Mouse (Mus musculus) limb, embryonic 15.5 days (tissue): ENCODE results near the gene Pik3cb. TPM values are rescaled to one million over a fixed set of nuclear protein-coding genes. Genes with fewer than 3 reads are reported as not detected.

Source experiments
- ATAC-seq: fragments of 200-750 bp; cut with Nextera tagmentation; 2 replicates; pipeline ENCODE4 v1.8.0; 2017; ENCODE audit warnings: low read depth, moderate TSS enrichment; ENCODE audit not compliant: insufficient number of reproducible peaks, low FRiP score, low TSS enrichment
- H3K27ac ChIP-seq: fragments of 300-500 bp; sonication (generic); 2 replicates; pipeline ENCODE4 v1.5.1; 2015; ENCODE audit warnings: moderate library complexity, mild to moderate bottlenecking, inconsistent platforms
- H3K27me3 ChIP-seq: fragments of 300-500 bp; sonication (generic); 2 replicates; pipeline ENCODE4 v1.6.1; 2015; ENCODE audit warnings: inconsistent platforms
- H3K36me3 ChIP-seq: fragments of 300-500 bp; sonication (generic); 2 replicates; pipeline ENCODE4 v1.6.1; 2015; ENCODE audit warnings: inconsistent platforms
- H3K4me1 ChIP-seq: fragments of 300-500 bp; sonication (generic); 2 replicates; pipeline ENCODE4 v1.6.1; 2015; ENCODE audit warnings: inconsistent platforms
- H3K4me2 ChIP-seq: fragments of 300-500 bp; sonication (generic); 2 replicates; pipeline ENCODE4 v1.6.1; 2015; ENCODE audit warnings: mild to moderate bottlenecking, inconsistent platforms
- H3K4me3 ChIP-seq: fragments of 300-500 bp; sonication (generic); 2 replicates; pipeline ENCODE4 v1.5.1; 2015; ENCODE audit warnings: mild to moderate bottlenecking, inconsistent platforms
- H3K9ac ChIP-seq: fragments of 300-500 bp; sonication (generic); 2 replicates; pipeline ENCODE4 v1.6.1; 2015; ENCODE audit warnings: inconsistent platforms
- H3K9me3 ChIP-seq: fragments of 300-500 bp; sonication (generic); 2 replicates; pipeline ENCODE4 v1.6.1; 2016; ENCODE audit warnings: inconsistent platforms
- WGBS: fragments of 180-500 bp; shearing (Covaris S2); methylation state at CpG from one replicate; pipeline ENCODE4 v1.1.7; 2015; 5-methylcytosine and 5-hydroxymethylcytosine counted together
- polyA plus RNA-seq: library from polyadenylated mRNA; unstranded; fragments of >200 nt; fragmentation: Nextera tagmentation; extraction: Ambion mirVana; gene quantifications from 2 replicates; pipeline ENCODE4 v1.2.1, GENCODE M21; 2015

The Pik3cb gene
- polyA plus RNA-seq, 1 experiment from 2014 or later: 2.1 TPM

GRCm38 (mm10) chr9:99021751-99022150, 118.7 kb downstream of the Pik3cb start:
- no peaks in the 10 kb centered on the region for H3K4me1 ChIP-seq
- ATAC-seq: no peak
- H3K27ac ChIP-seq: no peak overlapping the region
- no peaks in the 10 kb centered on the region for H3K27me3 ChIP-seq
- no peaks in the 10 kb centered on the region for H3K9me3 ChIP-seq
- H3K4me2 ChIP-seq: no peak overlapping the region
- no peak overlapping the region for H3K9ac ChIP-seq
- H3K4me3 ChIP-seq: no peak overlapping the region
- WGBS: 82% methylated on average over 4 of the region's 4 CpGs
- no peaks in the 10 kb centered on the region for H3K36me3 ChIP-seq

- no peaks in the 10 kb centered on the region for H3K4me1 ChIP-seq
- H3K27me3 ChIP-seq: no peaks in the 10 kb centered on the region
- no peak for ATAC-seq
- no peaks in the 10 kb centered on the region for H3K9me3 ChIP-seq
- no peak overlapping the region for H3K4me2 ChIP-seq
- 55% methylated on average over 5 of the region's 5 CpGs for WGBS
- no peak overlapping the region for H3K27ac ChIP-seq
- no peak overlapping the region for H3K9ac ChIP-seq
- no peaks in the 10 kb centered on the region for H3K36me3 ChIP-seq
- no peak overlapping the region for H3K4me3 ChIP-seq
These were observed 119.3 kb downstream of the Pik3cb start for GRCm38 (mm10) chr9:99021166-99021565.

DNA sequence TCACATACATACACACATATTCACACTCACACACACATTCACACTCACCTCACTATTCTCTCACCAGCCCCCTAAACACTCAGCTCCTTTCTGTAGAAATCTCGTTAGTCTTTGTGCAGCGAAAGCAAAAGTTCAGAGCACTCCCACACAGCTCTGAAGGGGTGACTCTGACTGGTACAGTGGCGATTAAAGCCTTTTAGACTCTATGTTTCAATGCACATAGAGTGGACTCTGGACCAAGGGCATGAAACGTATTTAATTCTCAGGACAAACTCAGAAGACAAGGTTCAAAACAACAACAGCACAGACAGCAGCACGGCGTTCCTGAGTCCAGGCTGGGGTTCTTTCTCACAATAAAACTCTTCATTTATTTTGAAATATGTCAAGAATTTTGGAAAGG, 122.7 kb downstream of the Pik3cb start:
- ATAC-seq: no peak
- no peak overlapping the region for H3K4me3 ChIP-seq
- no peaks in the 10 kb centered on the region for H3K4me1 ChIP-seq
- no peaks in the 10 kb centered on the region for H3K27me3 ChIP-seq
- no peak overlapping the region for H3K27ac ChIP-seq
- no peak overlapping the region for H3K4me2 ChIP-seq
- H3K9me3 ChIP-seq: no peaks in the 10 kb centered on the region
- WGBS: 75% methylated on average over 6 of the region's 6 CpGs
- no peaks in the 10 kb centered on the region for H3K36me3 ChIP-seq
- H3K9ac ChIP-seq: no peak overlapping the region

GRCm38 (mm10) chr9:99016759-99017158, 123.7 kb downstream of the Pik3cb start:
- no peak overlapping the region for H3K9ac ChIP-seq
- no peaks in the 10 kb centered on the region for H3K4me1 ChIP-seq
- no peak overlapping the region for H3K4me2 ChIP-seq
- no peak for ATAC-seq
- no peaks in the 10 kb centered on the region for H3K27me3 ChIP-seq
- no peaks in the 10 kb centered on the region for H3K36me3 ChIP-seq
- H3K9me3 ChIP-seq: no peaks in the 10 kb centered on the region
- 78% methylated on average over 3 of the region's 3 CpGs for WGBS
- H3K27ac ChIP-seq: no peak overlapping the region
- H3K4me3 ChIP-seq: no peak overlapping the region

DNA sequence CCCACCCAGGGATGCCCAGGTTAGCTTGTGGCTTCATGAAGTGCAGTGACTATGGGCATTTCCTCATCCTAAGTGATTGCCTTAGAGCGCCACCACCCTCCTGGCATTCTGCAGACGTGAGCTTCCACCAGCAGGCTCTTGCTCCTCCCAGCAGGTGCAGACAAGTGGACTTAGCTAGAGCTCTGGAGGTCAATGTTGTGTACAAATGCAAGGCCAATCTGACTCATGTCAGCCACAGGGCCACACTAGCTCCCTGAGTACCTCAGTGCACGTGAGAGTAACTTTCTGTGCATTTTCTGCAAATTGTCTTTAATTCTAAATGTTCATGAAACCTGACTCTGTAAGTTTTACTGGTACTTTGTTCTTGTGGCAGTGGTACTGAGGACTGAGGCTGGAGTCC, 124.1 kb downstream of the Pik3cb start:
- ATAC-seq: no peak
- Histone ChIP-seq H3K9ac (no peak overlapping the region), H3K9me3 (no peaks in the 10 kb centered on the region), H3K27ac (no peak overlapping the region), H3K36me3 (no peaks in the 10 kb centered on the region), H3K27me3 (no peaks in the 10 kb centered on the region), H3K4me3 (no peak overlapping the region), H3K4me2 (no peak overlapping the region), H3K4me1 (no peaks in the 10 kb centered on the region)
- 64% methylated on average over 3 of the region's 3 CpGs for WGBS

DNA sequence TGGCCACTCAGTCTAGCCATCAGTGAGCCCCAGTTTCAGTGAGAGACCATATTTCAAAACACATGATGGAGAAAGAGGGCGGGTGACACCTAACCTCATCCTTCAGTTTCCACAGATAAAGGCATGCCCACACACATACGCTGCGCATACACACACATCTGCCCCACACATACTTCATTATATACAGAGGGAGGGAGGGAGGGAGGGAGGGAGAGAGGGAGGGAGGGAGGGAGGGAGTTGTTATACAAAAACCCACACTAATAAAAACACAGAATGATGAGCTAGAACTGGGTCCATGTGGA, 130.6 kb downstream of the Pik3cb start:
- 74% methylated on average over 3 of the region's 3 CpGs for WGBS
- H3K9me3 ChIP-seq: no peaks in the 10 kb centered on the region
- ATAC-seq: no peak
- no peak overlapping the region for H3K27ac ChIP-seq
- no peaks in the 10 kb centered on the region for H3K27me3 ChIP-seq
- no peak overlapping the region for H3K4me2 ChIP-seq
- H3K9ac ChIP-seq: no peak overlapping the region
- no peak overlapping the region for H3K4me3 ChIP-seq
- H3K4me1 ChIP-seq: no peaks in the 10 kb centered on the region
- peaks cover 2% of the 10 kb centered on the region; the same call in 1 of the 2 replicates for H3K36me3 ChIP-seq

DNA sequence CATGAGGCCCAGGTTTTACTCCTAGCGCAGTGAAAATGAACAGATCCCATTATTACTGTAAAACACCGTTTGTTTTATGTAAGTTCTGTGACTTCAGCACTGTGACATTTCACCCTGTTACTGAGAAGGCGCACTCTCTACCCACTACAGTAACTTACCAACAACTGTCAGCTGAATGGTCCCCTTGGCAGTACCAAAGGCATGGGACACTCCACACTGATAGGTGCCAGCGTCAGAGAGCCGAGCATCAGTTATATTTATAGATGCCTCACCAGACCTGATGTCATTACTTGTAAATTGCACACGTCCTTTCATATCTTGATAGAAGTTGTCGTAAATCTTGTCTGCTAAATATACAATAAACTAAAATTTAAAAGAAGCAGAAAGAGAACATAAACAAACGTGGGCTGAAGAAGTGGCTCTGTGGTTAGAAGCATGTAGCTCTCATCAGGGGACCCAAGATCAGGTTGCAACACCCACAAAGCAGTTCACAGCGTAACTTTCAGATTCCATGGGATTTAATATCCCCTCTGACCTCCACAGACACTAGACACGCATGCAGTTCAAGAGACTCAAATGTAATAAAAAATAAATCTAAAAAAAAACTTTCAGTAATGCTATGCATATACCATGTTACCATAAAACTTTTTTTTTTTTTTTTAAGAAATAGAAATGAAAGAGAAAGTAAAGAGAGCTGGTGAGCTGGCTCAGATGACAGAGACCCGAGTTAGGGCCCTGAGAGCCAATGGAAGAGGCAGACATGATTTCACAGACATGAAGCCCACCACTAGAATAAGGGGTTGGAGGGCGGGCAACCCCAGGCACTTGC, 131.1 kb downstream of the Pik3cb start:
- H3K9ac ChIP-seq: no peak overlapping the region

GRCm38 (mm10) chr9:99001326-99001725, 139.1 kb downstream of the Pik3cb start:
- 89% methylated on average over 6 of the region's 6 CpGs for WGBS
- no peak for ATAC-seq

More for the DNA sequence above, 131.1 kb downstream of the Pik3cb start:
- H3K4me3 ChIP-seq: no peak overlapping the region
- H3K36me3 ChIP-seq: peaks cover 2% of the 10 kb centered on the region; the same call in 1 of the 2 replicates
- ATAC-seq: no peak
- H3K4me2 ChIP-seq: no peak overlapping the region
- H3K27ac ChIP-seq: no peak overlapping the region
- H3K9me3 ChIP-seq: no peaks in the 10 kb centered on the region
- 62% methylated on average over 12 of the region's 12 CpGs for WGBS
- H3K4me1 ChIP-seq: no peaks in the 10 kb centered on the region
- no peaks in the 10 kb centered on the region for H3K27me3 ChIP-seq

DNA sequence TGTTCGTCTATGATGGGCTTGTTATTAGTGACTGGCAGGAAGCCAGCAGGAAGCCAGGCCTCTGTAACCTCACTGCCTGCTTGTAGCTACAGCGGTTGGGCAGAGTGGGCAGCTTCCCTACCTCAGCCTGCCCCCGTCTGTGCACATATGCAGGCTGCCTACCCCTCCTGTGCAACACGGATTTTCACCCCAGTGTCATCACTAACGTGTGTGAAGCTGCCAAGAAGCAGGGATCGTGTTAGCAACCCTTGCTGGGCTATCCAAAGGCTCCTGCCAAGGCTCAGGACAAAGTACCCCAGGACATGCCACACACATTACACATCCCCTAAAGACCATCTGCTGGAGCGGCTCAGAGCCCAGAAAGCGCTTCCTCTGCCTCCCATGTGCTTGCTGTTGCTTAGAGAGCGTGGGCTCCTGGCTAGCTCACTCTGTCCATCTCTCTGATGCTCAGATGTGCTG, 140.5 kb downstream of the Pik3cb start:
- no peaks in the 10 kb centered on the region for H3K9me3 ChIP-seq
- no peaks in the 10 kb centered on the region for H3K4me1 ChIP-seq
- no peak overlapping the region for H3K27ac ChIP-seq
- no peak overlapping the region for H3K9ac ChIP-seq
- no peak for ATAC-seq
- no peak overlapping the region for H3K4me2 ChIP-seq
- H3K36me3 ChIP-seq: peaks cover 31% of the 10 kb centered on the region; the same call in 1 of the 2 replicates
- no peak overlapping the region for H3K4me3 ChIP-seq
- 79% methylated on average over 9 of the region's 9 CpGs for WGBS
- no peaks in the 10 kb centered on the region for H3K27me3 ChIP-seq

More at GRCm38 (mm10) chr9:99001326-99001725, 139.1 kb downstream of the Pik3cb start:
- no peaks in the 10 kb centered on the region for H3K9me3 ChIP-seq
- no peaks in the 10 kb centered on the region for H3K4me1 ChIP-seq
- H3K27me3 ChIP-seq: no peaks in the 10 kb centered on the region
- no peak overlapping the region for H3K4me3 ChIP-seq
- H3K9ac ChIP-seq: no peak overlapping the region
- no peak overlapping the region for H3K4me2 ChIP-seq
- H3K36me3 ChIP-seq: peaks cover 33% of the 10 kb centered on the region; the same call in 1 of the 2 replicates
- H3K27ac ChIP-seq: no peak overlapping the region

- no peak overlapping the region for H3K4me2 ChIP-seq
- H3K27me3 ChIP-seq: no peaks in the 10 kb centered on the region
- H3K9ac ChIP-seq: no peak overlapping the region
- no peak overlapping the region for H3K27ac ChIP-seq
- no peaks in the 10 kb centered on the region for H3K4me1 ChIP-seq
- H3K36me3 ChIP-seq: peaks cover 17% of the 10 kb centered on the region; the same call in 1 of the 2 replicates
- WGBS: 91% methylated on average over 4 of the region's 4 CpGs
- no peaks in the 10 kb centered on the region for H3K9me3 ChIP-seq
- ATAC-seq: no peak
- no peak overlapping the region for H3K4me3 ChIP-seq
These were observed 146.3 kb downstream of the Pik3cb start for GRCm38 (mm10) chr9:98994103-98994502.

DNA sequence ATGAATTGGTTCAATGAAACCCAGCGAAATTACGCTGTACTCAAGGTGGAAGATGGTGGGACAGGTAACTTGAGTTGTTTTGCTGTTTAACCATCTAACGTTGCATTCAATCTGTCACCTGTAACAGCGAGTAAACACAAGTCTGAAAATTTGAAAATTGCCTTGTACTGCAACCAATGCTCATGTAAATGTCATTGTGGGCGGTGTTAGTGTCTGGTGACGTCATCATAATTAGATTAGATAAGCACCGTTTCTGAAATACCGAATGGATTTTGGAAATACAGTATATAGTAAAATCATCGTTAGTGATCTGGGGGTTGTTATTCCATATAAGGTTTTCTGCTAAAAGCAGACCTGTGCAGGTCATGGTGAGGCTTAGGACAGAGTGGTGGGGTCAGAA, 153.3 kb downstream of the Pik3cb start:
- H3K36me3 ChIP-seq: no peaks in the 10 kb centered on the region
- H3K27ac ChIP-seq: no peak overlapping the region
- ATAC-seq: no peak
- WGBS: 44% methylated on average over 9 of the region's 9 CpGs
- H3K4me1 ChIP-seq: peaks cover 10% of the 10 kb centered on the region; the same call in 1 of the 2 replicates
- peak overlapping the region; percentile 92 for H3K4me2 ChIP-seq
- H3K4me3 ChIP-seq: peak overlapping the region; percentile 87
- H3K9ac ChIP-seq: no peak overlapping the region
- H3K27me3 ChIP-seq: peaks cover 19% of the 10 kb centered on the region
- no peaks in the 10 kb centered on the region for H3K9me3 ChIP-seq
